Mouse (Mus musculus) testis, postnatal 14 days (tissue): ENCODE results near the gene Orai1.

Experiments used
- DNase-seq: peaks from one replicate; pipeline ENCODE4 v3.0.0; 2021; ENCODE audit warnings: low spot score

Gene Orai1

GRCm38 (mm10) chr5:122997205-122998204 is 17.4 kb upstream of the Orai1 start:
- no peak for DNase-seq

GRCm38 (mm10) chr5:123000901-123001300 is 14.0 kb upstream of the Orai1 start:
- no peak for DNase-seq

- no peak for DNase-seq
Measured at GRCm38 (mm10) chr5:123005716-123006592, 8.9 kb upstream of the Orai1 start.

GRCm38 (mm10) chr5:123008877-123009493 is 5.9 kb upstream of the Orai1 start:
- DNase-seq = peak; percentile 56

GRCm38 (mm10) chr5:123009873-123010272 is 5.0 kb upstream of the Orai1 start:
- DNase-seq = no peak

GRCm38 (mm10) chr5:123010806-123011205 is 4.1 kb upstream of the Orai1 start:
- no peak for DNase-seq

GRCm38 (mm10) chr5:123011705-123012104 is 3.2 kb upstream of the Orai1 start:
- DNase-seq = no peak

- peak; percentile 64 for DNase-seq
Measured at GRCm38 (mm10) chr5:123013599-123014315, 1.1 kb upstream of the Orai1 start.

- DNase-seq = no peak
Measured at GRCm38 (mm10) chr5:123015915-123016314, 1.0 kb downstream of the Orai1 start.

- DNase-seq = no peak
Measured at GRCm38 (mm10) chr5:123017504-123017903, 2.6 kb downstream of the Orai1 start.

- DNase-seq = no peak
Measured at GRCm38 (mm10) chr5:123019336-123020016, 4.6 kb downstream of the Orai1 start.

- DNase-seq = no peak
Measured at GRCm38 (mm10) chr5:123020426-123020825, 5.6 kb downstream of the Orai1 start.

GRCm38 (mm10) chr5:123021438-123021837 is 6.6 kb downstream of the Orai1 start:
- DNase-seq = no peak

- no peak for DNase-seq
Measured at GRCm38 (mm10) chr5:123023049-123023448, 8.2 kb downstream of the Orai1 start.

- no peak for DNase-seq
Measured at GRCm38 (mm10) chr5:123024312-123024711, 9.4 kb downstream of the Orai1 start.

- no peak for DNase-seq
Measured at GRCm38 (mm10) chr5:123024965-123025573, 10.2 kb downstream of the Orai1 start.

- DNase-seq = no peak
Measured at GRCm38 (mm10) chr5:123026414-123026813, 11.5 kb downstream of the Orai1 start.

- no peak for DNase-seq
Measured at GRCm38 (mm10) chr5:123027436-123027835, 12.6 kb downstream of the Orai1 start.

GRCm38 (mm10) chr5:123029729-123030128 is 14.9 kb downstream of the Orai1 start:
- no peak for DNase-seq

GRCm38 (mm10) chr5:123031312-123031711 is 16.4 kb downstream of the Orai1 start:
- DNase-seq = no peak
